Mouse (Mus musculus) kidney, postnatal 14 days (tissue): ENCODE measurements around the gene Tamm41.

Experiments used
- DNase-seq: peaks from one replicate; pipeline ENCODE4 v3.0.0; 2022; ENCODE audit warnings: mixed read lengths

Gene Tamm41

GRCm38 (mm10) chr6:114970895-114971294 lies 66.8 kb downstream of the Tamm41 start:
- no peak for DNase-seq

GRCm38 (mm10) chr6:114970386-114970785 lies 67.3 kb downstream of the Tamm41 start:
- DNase-seq: no peak

- DNase-seq: peak; percentile 86
These were observed 68.2 kb downstream of the Tamm41 start, which contains the start of gene Vgll4 for GRCm38 (mm10) chr6:114969213-114970120. Gene Vgll4 (minus strand): TSS chr6:114969994.

- DNase-seq: peak; percentile 96
These were observed 69.1 kb downstream of the Tamm41 start for GRCm38 (mm10) chr6:114968361-114969212.

- DNase-seq: no peak
These were observed 70.1 kb downstream of the Tamm41 start for GRCm38 (mm10) chr6:114967623-114968022.

DNA sequence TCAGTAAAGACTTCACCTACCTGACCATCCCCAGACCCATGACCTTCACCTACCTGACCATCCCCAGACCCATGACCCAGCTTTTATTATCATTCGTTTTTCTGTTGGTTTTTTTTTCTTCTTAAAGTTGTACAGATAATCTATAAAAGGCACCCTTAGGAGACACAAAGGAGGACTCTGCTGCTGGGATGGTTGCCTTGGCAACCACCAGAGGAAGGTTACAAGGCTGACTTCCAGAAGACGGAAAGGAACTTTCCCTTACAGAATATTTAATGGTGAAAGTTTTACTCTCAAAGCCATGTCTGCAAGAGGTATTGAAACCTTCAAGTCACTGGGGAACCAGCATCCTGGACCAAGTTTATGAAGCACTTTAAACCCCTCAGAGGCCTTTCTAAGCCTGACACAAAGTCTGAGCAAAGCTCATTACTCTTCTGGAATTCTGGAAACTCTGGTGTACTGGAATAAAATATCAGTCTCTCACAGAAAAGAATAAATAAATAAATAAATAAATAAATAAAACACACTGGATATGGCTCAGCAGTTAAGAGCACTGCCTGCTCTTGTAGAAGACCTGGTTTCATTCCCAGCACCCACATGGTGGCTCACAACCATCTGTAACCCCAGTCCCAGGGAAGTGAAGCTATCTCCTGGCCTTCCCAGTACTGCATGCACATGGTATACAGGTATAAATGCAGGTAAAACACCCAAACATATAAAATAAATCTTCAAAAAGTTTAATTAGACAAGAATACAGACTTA lies 71.1 kb downstream of the Tamm41 start:
- no peak for DNase-seq

DNA sequence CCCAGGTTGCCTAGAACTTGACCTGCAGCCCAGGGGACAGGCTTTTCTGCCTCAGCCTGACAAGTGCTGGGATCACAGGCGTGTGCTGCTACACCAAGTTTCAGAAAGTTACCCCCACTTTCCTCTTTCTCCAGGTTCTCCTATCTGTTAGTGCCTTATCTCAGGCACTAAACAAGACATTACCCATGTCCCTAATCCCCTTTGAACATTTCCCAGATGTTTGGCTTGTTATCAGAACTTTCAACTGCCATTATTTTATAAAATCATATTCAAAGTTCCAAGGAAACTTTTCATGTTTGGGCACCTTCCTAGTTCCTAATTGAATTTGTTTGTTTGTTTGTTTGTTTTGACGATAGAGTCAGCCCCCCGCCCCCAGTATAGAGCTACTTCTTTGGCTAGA lies 71.9 kb downstream of the Tamm41 start:
- no peak for DNase-seq

GRCm38 (mm10) chr6:114965396-114965795 lies 72.3 kb downstream of the Tamm41 start:
- no peak for DNase-seq

GRCm38 (mm10) chr6:114964235-114964634 lies 73.4 kb downstream of the Tamm41 start:
- DNase-seq: peak; percentile 52

DNA sequence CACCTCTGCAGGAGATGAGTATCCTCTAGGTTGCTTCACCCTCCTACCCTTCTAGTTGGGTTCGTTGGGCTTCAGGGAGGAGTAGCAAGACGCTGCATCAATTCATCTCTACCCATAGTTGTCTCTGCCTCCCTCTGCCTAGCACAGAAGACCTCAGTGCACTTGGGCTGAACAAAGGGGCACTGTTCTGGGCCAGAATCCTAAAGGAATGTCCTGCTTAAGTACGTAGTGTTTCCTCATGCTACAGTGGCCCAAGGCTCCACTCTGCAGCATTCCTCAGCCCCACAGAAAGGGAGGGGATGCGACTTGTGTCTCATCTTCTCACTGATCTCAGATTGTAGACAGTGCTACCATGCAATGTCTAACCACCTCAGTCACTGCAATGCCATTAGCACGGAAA lies 74.0 kb downstream of the Tamm41 start:
- DNase-seq: no peak

DNA sequence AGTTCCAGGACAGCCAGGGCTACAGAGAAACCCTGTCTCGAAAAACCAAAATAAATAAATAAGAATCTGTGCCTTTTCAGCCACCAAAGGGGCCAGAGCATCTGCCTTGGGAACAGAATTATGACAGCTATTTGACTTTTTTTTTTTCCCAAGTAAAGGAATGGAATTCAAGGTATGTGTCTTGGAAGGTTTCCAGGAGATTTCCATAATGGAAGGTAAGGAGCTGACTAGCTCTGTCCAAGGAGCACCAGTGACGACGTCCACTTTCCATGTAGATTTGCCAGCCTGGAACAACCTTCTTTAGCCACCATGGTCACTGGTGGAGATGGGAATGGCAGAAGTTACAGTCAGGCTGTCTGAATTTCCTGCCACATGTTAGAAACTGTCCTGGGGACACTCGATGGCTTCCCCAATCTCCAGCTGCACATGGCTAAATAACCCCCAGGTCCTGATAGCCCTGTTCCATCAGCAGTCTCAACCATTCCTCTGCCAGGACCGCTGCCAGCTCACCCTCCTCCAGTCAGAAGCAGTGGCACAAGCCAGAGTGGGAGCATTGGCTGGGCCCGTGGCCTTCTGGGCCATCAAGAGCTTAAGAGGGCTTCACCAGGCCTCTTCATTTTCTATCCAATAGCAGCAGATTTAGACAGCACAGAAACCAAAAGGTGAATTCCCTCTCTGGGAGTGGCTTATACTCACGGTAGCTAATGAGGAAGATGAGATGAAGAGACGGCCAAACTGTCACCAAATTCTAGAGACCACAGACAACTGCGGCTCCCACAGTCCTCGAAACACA lies 76.2 kb downstream of the Tamm41 start:
- no peak for DNase-seq

GRCm38 (mm10) chr6:114959012-114959398 lies 78.7 kb downstream of the Tamm41 start:
- DNase-seq: no peak

GRCm38 (mm10) chr6:114958249-114959011 lies 79.2 kb downstream of the Tamm41 start:
- no peak for DNase-seq

DNA sequence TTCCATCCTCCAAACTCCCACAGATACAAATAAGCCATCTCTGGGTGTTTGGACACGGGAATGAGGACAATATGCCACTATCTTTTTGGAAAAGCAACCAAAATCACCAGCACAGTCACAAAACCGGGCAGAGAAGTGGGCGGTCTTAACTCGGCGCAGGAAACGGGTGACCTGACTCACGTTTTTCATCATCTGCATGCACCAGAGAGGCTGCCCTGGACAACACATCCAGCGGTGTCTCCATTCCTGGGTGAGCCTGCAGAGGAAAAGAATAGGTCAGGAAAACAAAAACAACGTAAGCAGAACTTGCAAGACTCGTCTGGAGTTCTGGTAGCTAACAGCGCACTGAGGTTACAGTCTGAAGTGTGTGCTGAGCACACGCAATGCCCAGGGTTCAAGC lies 79.9 kb downstream of the Tamm41 start:
- no peak for DNase-seq

- DNase-seq: no peak
These were observed 83.2 kb downstream of the Tamm41 start for GRCm38 (mm10) chr6:114954496-114954895.
